Mouse (Mus musculus) R1 (cell line): ENCODE data around the gene Igf2bp3.

ENCODE experiments used
- DNase-seq: peaks from one replicate; pipeline ENCODE4 v3.0.0-alpha.2; 2018; ENCODE audit warnings: low read depth, low spot score

Gene Igf2bp3

GRCm38 (mm10) chr6:49138159-49139051 lies 76.4 kb downstream of the Igf2bp3 start:
- DNase-seq: peak; percentile 45

DNA sequence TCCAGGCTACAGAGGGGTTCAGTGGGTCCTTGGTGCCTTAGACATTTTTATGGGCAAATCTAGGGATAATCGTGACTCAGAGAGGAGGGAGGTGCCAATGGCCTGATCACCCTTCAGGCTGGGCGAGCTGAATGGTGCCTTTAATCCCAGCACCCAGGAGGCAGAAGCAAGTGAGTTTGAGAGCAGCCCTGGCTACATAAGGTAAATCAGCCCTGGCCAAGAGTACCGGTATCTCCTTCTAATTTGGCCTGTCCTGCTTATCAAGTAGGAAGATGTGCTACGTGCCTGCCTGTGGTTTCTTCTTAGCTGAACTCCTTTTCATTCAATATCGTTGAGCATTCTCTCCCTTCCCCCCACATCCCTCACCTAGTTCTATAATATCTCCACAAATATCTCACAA lies 78.0 kb downstream of the Igf2bp3 start:
- DNase-seq: no peak

DNA sequence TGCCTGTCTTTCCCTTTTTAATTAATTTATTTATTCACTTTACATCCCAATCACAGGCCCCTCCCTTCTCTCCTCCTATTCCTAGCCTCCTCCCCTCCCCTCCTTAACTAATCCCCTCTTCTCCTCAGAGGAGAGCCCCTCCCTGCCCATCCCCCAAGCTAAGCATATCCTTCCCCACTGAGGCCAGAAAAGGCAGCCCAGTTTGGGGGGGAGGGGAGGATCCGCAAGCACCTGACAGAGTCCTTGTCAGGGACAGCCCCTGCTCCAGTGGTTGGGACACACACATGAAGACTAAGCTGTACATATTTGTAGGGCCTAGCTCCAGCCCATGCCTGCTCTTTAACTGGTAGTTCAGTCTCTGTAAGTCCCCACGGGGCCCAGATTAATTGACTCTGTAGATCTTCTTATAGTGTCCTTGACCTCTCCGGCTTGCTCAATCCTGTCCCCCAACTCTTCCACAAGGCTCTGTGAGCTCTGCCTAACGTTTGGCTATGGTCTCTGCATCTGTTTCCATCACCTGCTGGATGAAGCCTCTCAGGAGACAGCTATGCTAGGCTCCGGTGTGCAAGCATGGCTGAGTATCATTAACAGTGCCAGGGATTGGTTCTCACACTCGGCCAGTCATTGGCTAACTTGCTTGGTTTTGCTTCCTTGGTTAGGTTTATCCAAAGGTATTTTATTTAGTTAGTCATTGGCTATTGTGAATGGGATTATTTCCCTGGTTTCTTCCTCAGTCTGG lies 82.2 kb downstream of the Igf2bp3 start:
- DNase-seq: peak; percentile 94

- DNase-seq: no peak
Observed at GRCm38 (mm10) chr6:49131855-49132254, 82.9 kb downstream of the Igf2bp3 start.

GRCm38 (mm10) chr6:49130328-49130727 lies 84.4 kb downstream of the Igf2bp3 start:
- DNase-seq: no peak

- no peak for DNase-seq
Observed at GRCm38 (mm10) chr6:49120370-49120769, 94.4 kb downstream of the Igf2bp3 start.

DNA sequence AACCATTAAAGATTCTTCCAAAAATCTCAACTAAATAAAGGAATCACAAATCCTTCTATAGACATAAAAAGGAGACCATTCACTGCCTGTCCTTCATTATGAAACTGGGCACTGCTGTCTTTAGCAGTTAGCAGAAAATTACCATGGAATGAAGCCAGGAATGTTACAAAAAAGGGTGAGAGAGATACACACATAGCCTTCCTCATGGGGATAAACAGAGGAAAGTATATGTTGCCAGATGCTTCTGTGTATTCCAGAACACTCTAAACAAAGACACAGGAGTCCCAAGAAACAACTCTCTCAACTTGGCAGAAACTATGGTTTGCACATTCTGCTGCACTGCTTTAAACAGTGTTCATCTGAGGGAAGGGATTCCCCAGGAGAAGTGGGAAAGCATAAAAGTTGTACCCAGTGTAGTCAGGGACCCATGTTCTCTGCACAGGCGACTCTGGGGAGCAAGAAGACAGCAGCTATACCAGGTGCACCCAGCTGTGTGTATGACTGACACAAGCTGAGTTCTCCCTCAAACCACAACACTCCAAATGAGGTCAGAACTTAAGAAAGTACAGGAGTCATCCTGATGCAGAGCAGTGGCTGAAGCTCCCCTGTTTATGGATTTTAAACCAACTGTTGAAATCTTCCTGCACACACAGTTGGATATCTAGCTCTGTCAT lies 95.2 kb downstream of the Igf2bp3 start:
- no peak for DNase-seq

DNA sequence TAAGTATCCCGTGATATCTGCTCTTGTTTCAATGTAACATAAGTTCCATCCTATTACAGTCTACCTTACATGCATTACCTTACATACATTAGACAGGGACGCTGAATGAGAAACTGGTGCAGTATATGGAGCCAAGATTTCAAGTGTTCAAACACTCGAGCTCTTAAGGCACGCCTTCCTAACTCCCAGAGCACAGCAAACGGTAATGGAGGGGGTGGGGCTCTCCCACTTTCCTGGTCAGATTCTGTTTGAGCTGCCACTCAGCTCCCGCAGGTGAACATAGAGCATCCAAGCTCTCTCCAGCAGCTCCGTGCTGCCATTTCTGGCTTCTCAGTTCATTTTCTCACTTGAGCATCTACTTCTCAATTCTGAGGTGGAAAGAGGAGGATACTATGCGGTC lies 96.3 kb downstream of the Igf2bp3 start:
- no peak for DNase-seq

- DNase-seq: no peak
Observed at GRCm38 (mm10) chr6:49116241-49116640, 98.5 kb downstream of the Igf2bp3 start.

GRCm38 (mm10) chr6:49115550-49115949 lies 99.2 kb downstream of the Igf2bp3 start:
- no peak for DNase-seq

GRCm38 (mm10) chr6:49114457-49114856 lies 100.3 kb downstream of the Igf2bp3 start:
- DNase-seq: no peak

GRCm38 (mm10) chr6:49113895-49114294 lies 100.9 kb downstream of the Igf2bp3 start:
- DNase-seq: no peak

- DNase-seq: no peak
Observed at GRCm38 (mm10) chr6:49109196-49109595, 105.6 kb downstream of the Igf2bp3 start.

- DNase-seq: no peak
Observed at GRCm38 (mm10) chr6:49106746-49107500, 107.8 kb downstream of the Igf2bp3 start.

DNA sequence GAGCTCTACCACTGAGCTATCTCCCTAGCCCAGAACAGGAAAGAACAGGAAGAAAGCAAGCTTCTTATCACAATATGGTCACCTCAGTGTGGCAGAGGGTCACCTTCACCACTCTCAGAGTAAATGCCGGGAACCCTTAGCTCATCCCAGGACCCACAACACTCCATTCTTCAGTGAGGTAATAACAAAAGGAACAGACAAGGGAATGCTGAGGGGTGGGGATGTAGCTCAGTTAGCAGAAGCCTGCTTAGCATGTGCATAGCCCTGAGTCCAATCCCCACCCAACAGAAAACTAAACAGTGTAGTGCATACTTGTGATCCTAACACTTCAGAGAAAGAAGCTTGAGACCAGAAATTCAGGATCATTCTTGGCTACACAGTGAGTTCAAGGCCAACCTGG lies 115.7 kb downstream of the Igf2bp3 start:
- peak; percentile 95 for DNase-seq

GRCm38 (mm10) chr6:49097596-49098110 lies 117.1 kb downstream of the Igf2bp3 start:
- no peak for DNase-seq

- DNase-seq: peak; percentile 65
Observed at GRCm38 (mm10) chr6:49096933-49097461, 117.8 kb downstream of the Igf2bp3 start.

- DNase-seq: no peak
Observed at GRCm38 (mm10) chr6:49096421-49096820, 118.3 kb downstream of the Igf2bp3 start.

DNA sequence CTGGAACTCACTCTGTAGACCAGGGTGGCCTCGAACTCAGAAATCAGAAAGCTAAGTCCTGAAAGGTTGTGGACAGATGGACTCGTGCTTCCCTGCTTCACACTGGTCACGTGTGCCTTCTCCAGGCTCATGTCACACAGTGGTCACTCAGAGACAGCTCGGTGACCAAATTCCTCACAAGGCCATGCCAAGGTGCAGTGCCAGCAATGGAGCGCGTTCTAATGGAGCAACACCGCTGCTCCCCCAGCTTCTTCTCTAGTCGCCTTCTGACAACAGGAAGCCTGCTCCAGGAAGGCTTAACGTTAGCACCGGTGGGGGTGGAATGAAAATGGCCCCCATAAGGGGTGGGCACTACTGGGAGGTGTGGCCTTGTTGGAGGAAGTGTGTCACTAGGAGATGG lies 119.8 kb downstream of the Igf2bp3 start:
- peak; percentile 46 for DNase-seq

DNA sequence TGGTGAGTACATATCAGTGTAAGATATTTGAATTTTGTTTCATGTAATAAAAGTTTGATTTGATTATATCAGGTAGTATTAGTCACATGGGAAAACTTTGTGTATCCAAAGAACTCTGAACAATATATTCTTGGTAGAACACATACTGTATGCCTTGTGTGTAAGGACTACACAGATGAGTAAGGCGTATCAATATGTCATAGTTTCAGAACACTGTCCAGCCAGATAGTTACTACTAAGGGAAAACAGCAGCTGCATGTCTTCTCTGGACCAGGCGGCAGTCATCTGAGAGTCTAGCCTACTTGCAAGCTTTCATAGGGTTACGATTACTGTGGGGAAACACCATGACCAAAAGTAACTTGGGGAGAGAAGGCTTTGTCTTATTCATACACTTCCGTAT lies 131.7 kb downstream of the Igf2bp3 start:
- no peak for DNase-seq

DNA sequence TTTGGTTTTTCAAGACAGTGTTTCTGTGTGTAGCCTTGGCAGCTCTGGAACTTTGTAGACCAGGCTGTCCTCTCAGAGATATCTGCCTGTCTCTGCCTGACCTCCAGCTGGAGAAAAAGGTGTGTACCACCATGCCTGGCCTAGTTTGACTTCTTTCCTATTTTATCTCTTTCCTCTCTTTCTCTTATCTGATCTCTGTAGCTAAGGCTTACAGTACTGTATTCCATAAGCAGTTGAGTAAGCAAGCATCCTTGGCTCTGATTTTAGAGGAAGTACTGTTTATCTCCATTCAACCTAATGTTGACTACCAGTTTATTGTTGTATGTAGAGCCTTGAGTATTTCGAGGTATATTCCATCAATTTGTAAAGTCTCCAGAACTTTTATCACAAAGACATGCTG lies 135.4 kb downstream of the Igf2bp3 start:
- no peak for DNase-seq
